Mouse (Mus musculus) kidney, embryonic 16.5 days (tissue): ENCODE data around the gene Abca12. TPM values are rescaled to one million over a fixed set of nuclear protein-coding genes. Genes with fewer than 3 reads are reported as not detected.

Experiments used
- ATAC-seq: fragments of 200-750 bp; cut with Nextera tagmentation; 2 replicates; pipeline ENCODE4 v1.8.0; 2017; ENCODE audit warnings: moderate TSS enrichment; ENCODE audit not compliant: low FRiP score, low TSS enrichment
- H3K27ac ChIP-seq: fragments of 300-500 bp; sonication (generic); 2 replicates; pipeline ENCODE4 v1.5.1; 2014; ENCODE audit warnings: low read length
- H3K27me3 ChIP-seq: fragments of 300-500 bp; sonication (generic); 2 replicates; pipeline ENCODE4 v1.6.1; 2014; ENCODE audit warnings: low read length, control low read depth, mixed read lengths; ENCODE audit not compliant: insufficient read depth
- H3K36me3 ChIP-seq: fragments of 300-500 bp; sonication (generic); 2 replicates; pipeline ENCODE4 v1.6.1; 2014; ENCODE audit warnings: low read length, control low read depth, mixed read lengths; ENCODE audit not compliant: insufficient read depth
- H3K4me1 ChIP-seq: fragments of 300-500 bp; sonication (generic); 2 replicates; pipeline ENCODE4 v1.6.1; 2014; ENCODE audit warnings: low read length, control low read depth, mixed read lengths; ENCODE audit not compliant: insufficient read depth
- H3K4me2 ChIP-seq: fragments of 300-500 bp; sonication (generic); replicated peaks from 2 replicates; pipeline ENCODE4 v1.6.1; 2014; ENCODE audit warnings: low read depth, low read length
- H3K4me3 ChIP-seq: fragments of 300-500 bp; sonication (generic); 2 replicates; pipeline ENCODE4 v1.5.1; 2014; ENCODE audit warnings: mild to moderate bottlenecking, low read length
- H3K9ac ChIP-seq: fragments of 300-500 bp; sonication (generic); replicated peaks from 2 replicates; pipeline ENCODE4 v1.6.1; 2014; ENCODE audit warnings: low read length
- H3K9me3 ChIP-seq: fragments of 300-500 bp; sonication (generic); 2 replicates; pipeline ENCODE4 v1.6.1; 2016; ENCODE audit warnings: low read length, control low read depth
- WGBS: fragments of 180-500 bp; shearing (Covaris S2); extraction: QIAGEN DNeasy Blood & Tissue Kit; methylation state at CpG from one replicate; pipeline ENCODE4 v1.1.7; 2014; 5-methylcytosine and 5-hydroxymethylcytosine counted together
- polyA plus RNA-seq: library from polyadenylated mRNA; unstranded; fragments of >200 nt; fragmentation: Nextera tagmentation; extraction: Ambion mirVana; gene quantifications from 2 replicates; pipeline ENCODE4 v1.2.1, GENCODE M21; 2015

The Abca12 gene
- polyA plus RNA-seq, 1 experiment from 2014 or later: not detected

DNA sequence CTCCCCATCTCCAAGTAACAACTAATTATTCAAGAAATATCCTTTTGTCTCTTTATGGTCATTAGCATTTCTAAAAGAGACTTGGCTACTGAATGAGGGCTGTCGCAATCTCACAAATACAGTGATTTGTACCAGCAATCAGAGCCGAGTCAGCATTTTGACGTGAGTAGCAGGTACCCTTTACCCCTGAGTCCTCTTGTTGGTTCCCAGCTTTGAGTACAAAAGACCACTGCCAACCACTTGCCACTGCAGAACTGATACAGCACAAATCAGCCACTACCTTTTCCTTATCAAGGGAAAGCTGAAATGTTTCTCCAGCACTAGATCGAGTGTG is 72.5 kb downstream of the Abca12 start:
- Histone ChIP-seq H3K36me3 (no peaks in the 10 kb centered on the region), H3K4me1 (no peaks in the 10 kb centered on the region), H3K27ac (no peak overlapping the region), H3K4me2 (no peak overlapping the region), H3K27me3 (no peaks in the 10 kb centered on the region), H3K9me3 (no peaks in the 10 kb centered on the region), H3K9ac (no peak overlapping the region), H3K4me3 (no peak overlapping the region)
- ATAC-seq: no peak
- 74% methylated on average over 4 of the region's 4 CpGs for WGBS

DNA sequence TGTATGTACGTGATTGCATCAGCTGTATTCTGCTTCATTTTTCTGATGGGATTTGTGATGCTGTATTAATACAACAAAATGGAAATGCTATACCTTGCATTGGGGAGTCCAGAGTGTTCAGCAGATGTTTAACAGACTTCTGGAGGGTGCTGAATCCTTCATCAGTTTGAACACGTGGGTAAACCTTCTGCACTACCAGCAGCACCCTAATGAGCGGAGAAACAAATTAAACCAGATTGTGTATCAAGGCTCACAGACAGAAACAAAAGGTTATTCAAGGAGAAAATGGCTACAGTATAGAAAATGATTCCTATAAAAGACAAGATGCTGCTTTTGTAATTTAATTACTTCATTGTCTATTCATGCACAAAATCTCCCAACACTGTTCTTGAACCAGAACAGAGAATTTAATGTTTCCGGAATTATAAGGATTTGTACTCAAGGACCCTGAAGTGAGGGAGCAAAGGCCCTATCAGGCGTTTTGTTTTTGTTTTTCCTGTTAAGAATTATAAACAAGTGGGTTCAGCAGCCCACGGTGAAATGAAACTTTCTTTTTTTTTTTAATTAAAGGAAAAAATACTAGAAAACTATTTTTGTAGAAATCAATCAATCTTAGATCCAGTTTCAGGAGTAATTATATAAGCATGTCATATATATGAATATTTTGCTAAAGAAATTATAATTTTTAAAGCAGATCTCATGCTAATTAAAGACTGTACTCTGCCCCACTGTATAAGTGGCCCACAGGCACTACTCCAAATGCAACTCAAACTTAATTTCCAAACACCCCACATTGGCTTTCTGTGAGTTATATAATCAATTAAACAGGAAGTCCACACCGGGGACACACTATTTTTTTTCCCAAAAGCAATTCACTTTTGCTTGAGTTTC is 73.1 kb downstream of the Abca12 start:
- ATAC-seq: no peak

DNA sequence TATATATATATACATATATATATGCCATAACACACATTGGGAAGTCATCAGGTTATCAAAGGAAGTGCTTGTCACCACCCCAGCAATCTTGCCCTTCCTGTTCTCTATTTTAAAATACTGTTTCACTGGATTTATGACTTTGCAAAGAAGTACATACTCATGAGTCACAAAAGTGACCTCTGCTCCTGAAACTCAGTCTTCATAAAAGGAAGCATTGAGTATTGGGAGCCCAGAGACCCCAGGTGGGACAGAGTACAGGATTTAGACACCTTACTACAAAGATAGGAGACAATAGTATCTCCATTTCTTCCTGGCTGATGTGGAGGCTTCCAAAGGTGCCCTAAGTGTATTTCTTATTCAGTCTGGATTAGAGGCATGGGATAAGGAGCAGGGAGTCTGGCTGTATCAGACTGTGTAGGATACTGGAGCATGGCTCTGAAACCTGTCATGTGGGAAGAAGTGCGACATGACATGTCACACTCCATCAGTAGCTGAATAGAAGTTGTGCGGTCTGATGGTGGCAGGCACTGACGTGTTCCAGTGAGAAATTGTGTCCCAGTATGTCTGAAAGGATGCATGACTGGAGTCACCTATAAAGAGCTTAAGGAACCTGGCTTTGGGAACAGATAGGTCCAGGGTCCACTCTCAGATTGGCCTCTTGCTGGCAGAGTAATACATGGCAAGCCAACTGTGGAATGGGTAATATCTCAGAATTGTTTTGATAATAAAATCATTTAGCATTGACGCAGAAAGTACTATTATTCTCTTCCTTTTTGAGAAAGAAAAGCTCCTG is 76.0 kb downstream of the Abca12 start:
- Histone ChIP-seq H3K4me2 (no peak overlapping the region), H3K27ac (no peak overlapping the region), H3K4me1 (no peaks in the 10 kb centered on the region), H3K9ac (no peak overlapping the region), H3K36me3 (no peaks in the 10 kb centered on the region), H3K27me3 (no peaks in the 10 kb centered on the region), H3K9me3 (no peaks in the 10 kb centered on the region), H3K4me3 (no peak overlapping the region)
- no peak for ATAC-seq
- 83% methylated on average over 4 of the region's 4 CpGs for WGBS

More for the DNA sequence above, 73.1 kb downstream of the Abca12 start:
- no peak overlapping the region for H3K4me2 ChIP-seq
- H3K36me3 ChIP-seq: no peaks in the 10 kb centered on the region
- WGBS: 68% methylated on average over 7 of the region's 7 CpGs
- no peak overlapping the region for H3K27ac ChIP-seq
- H3K27me3 ChIP-seq: no peaks in the 10 kb centered on the region
- H3K9ac ChIP-seq: no peak overlapping the region
- H3K4me3 ChIP-seq: no peak overlapping the region
- no peaks in the 10 kb centered on the region for H3K4me1 ChIP-seq
- no peaks in the 10 kb centered on the region for H3K9me3 ChIP-seq

DNA sequence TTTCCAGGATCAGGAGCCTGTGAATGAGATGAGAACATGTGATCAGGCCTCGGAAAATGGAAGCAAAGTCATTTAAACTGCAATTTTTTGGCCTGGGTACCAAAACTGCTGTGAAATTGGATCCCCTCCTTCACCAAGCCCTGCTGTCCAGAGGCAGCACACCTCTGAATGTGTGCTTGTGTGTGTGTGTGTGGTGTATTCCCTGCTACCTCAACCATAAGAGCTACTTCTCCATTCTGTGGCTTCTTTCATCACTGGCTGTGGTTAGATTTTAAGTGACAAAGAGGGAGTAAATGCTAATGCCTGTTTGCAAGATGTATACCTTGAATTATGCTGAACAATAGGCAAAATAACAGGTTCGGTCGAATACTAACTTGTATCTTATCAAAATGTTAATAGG is 84.4 kb downstream of the Abca12 start:
- H3K27ac ChIP-seq: no peak overlapping the region
- 80% methylated on average over 3 of the region's 3 CpGs for WGBS

DNA sequence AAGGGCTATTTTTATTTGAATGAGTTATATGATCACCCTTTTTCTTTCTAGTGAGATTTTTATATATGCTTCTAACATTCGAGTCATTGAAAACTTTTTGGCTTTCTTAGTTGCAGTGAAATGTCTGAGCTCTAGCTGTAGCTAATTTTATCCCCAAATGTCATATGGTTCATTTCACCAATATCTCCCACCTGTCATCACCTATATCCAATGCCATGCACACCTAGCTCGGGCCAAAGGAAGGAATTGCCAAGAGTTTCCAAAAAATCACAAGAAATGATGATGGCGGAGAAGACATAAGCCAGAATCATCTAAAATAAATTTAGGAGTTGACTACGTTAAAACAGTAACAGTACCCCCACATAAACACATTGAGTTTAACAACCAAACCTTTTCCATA is 102.5 kb downstream of the Abca12 start:
- ATAC-seq: no peak
- 89% methylated on average over 4 of the region's 4 CpGs for WGBS

More for the DNA sequence above, 84.4 kb downstream of the Abca12 start:
- no peak for ATAC-seq
- H3K4me2 ChIP-seq: no peak overlapping the region
- no peak overlapping the region for H3K9ac ChIP-seq
- H3K4me3 ChIP-seq: no peak overlapping the region
- no peaks in the 10 kb centered on the region for H3K4me1 ChIP-seq
- no peaks in the 10 kb centered on the region for H3K9me3 ChIP-seq
- no peaks in the 10 kb centered on the region for H3K27me3 ChIP-seq
- H3K36me3 ChIP-seq: no peaks in the 10 kb centered on the region

DNA sequence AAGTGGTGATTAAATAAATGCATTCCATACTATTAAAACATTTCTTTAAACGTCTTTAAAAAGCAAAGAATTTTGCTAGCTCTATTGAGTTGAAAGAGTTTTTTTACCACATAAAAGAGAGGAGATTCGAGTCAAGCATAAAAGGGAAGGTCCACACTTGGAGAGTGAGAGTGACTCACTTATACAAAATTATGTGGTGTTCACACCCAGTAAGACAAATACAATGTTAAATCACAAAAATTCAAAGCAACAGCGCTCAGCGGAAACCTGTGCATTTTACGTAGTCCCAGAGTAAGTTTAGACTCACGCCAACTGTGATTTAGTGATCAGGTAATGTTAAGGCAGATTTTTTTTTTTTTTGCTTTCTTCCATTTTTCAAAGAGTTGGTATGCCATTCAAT is 104.1 kb downstream of the Abca12 start:
- no peak overlapping the region for H3K4me3 ChIP-seq
- H3K9me3 ChIP-seq: no peaks in the 10 kb centered on the region
- H3K4me2 ChIP-seq: no peak overlapping the region
- H3K9ac ChIP-seq: no peak overlapping the region
- no peaks in the 10 kb centered on the region for H3K4me1 ChIP-seq
- no peaks in the 10 kb centered on the region for H3K27me3 ChIP-seq
- H3K36me3 ChIP-seq: no peaks in the 10 kb centered on the region
- ATAC-seq: no peak
- WGBS: 82% methylated on average over 6 of the region's 6 CpGs
- no peak overlapping the region for H3K27ac ChIP-seq

More for the DNA sequence above, 102.5 kb downstream of the Abca12 start:
- Histone ChIP-seq H3K4me2 (no peak overlapping the region), H3K9ac (no peak overlapping the region), H3K27ac (no peak overlapping the region), H3K36me3 (no peaks in the 10 kb centered on the region), H3K9me3 (no peaks in the 10 kb centered on the region), H3K4me1 (no peaks in the 10 kb centered on the region), H3K4me3 (no peak overlapping the region), H3K27me3 (no peaks in the 10 kb centered on the region)

DNA sequence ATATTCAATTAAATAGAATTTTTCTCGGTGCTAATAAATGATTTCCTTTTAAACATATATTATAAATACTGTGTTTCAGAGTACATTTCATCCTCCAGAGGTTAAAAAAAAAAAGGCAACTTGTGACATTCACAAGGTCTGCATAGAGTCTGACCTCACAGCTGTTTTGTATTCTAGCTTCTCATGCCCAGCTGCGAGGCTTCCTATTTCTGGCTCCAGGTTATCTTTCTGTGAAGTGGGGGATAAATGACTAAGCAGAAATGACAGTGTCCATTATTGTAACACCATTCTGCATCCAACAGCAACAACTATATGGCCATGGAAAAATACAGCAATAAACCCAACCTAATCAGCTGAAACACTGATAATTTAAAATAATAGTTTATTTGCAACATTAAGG is 107.3 kb downstream of the Abca12 start:
- ATAC-seq: no peak
- H3K27me3 ChIP-seq: no peaks in the 10 kb centered on the region
- H3K4me1 ChIP-seq: no peaks in the 10 kb centered on the region
- no peak overlapping the region for H3K9ac ChIP-seq
- WGBS: 58% methylated on average over 2 of the region's 2 CpGs
- H3K4me2 ChIP-seq: no peak overlapping the region
- no peak overlapping the region for H3K27ac ChIP-seq
- H3K4me3 ChIP-seq: no peak overlapping the region
- H3K36me3 ChIP-seq: no peaks in the 10 kb centered on the region
- no peaks in the 10 kb centered on the region for H3K9me3 ChIP-seq

DNA sequence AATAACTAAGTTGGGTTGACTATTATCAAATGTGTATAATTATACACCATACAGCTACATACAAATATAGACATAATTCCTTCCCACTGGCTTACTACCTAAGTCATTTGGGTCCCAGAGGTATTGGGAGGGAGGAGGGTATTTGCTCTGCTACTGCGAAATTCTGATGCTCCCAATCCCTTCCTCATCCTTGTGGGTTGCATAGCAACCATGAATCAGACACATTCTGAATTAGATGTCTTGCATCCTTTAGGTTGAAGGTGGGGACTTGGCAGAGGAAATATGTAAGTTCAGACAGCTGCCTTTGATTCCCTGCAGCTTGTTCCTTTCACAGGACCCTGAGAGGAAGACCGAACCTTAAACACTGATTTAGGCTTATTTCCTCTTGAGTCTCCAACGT is 108.5 kb downstream of the Abca12 start:
- WGBS: 41% methylated on average over 3 of the region's 3 CpGs
- Histone ChIP-seq H3K27me3 (no peaks in the 10 kb centered on the region), H3K4me1 (no peaks in the 10 kb centered on the region), H3K27ac (no peak overlapping the region), H3K9me3 (no peaks in the 10 kb centered on the region), H3K4me2 (no peak overlapping the region), H3K9ac (no peak overlapping the region), H3K4me3 (no peak overlapping the region), H3K36me3 (no peaks in the 10 kb centered on the region)
- no peak for ATAC-seq

DNA sequence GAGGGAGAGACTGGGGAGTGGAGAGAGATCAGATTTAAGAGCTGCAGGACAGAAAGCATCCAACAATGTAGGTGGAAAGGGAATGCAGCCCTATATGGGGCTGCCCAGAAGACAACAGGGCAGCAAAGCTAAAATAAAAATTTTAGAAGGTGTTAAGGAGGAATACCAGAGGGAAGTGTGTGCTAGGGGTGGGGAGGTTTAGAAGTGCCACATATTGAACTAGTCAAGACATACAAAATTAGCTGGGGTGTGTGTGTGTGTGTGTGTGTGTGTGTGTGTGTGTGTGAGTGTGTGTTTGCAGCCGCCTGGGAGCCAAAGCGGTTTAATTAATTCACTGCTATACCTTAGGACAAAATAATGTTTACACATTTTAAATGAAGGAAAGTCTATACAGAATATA is 110.1 kb downstream of the Abca12 start:
- Histone ChIP-seq H3K9me3 (no peaks in the 10 kb centered on the region), H3K4me3 (no peak overlapping the region), H3K27me3 (no peaks in the 10 kb centered on the region), H3K9ac (no peak overlapping the region), H3K4me2 (no peak overlapping the region), H3K36me3 (no peaks in the 10 kb centered on the region), H3K27ac (no peak overlapping the region), H3K4me1 (no peaks in the 10 kb centered on the region)
- WGBS: 85% methylated on average over 2 of the region's 2 CpGs
- no peak for ATAC-seq

DNA sequence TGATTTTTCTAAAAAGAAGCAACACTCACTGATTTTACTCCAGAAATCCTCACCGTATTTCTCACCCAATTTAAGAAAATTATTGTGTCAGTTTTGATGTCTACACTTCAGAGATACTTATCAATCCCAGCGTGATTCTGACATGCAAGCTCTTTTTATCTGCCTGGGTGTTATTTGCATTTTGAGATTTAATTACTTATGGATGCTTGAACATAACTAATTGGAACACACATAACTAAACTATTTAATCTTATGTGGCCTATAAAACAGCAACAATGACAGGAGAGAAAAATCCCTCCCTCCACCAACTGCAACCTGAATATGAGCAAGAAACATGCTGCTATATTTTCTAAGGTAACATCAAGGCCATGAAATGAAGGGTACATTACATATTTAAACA is 117.7 kb downstream of the Abca12 start:
- Histone ChIP-seq H3K9ac (no peak overlapping the region), H3K27me3 (no peaks in the 10 kb centered on the region), H3K4me2 (no peak overlapping the region), H3K36me3 (no peaks in the 10 kb centered on the region), H3K9me3 (no peaks in the 10 kb centered on the region), H3K4me1 (no peaks in the 10 kb centered on the region), H3K4me3 (no peak overlapping the region), H3K27ac (no peak overlapping the region)
- no peak for ATAC-seq
- WGBS: 61% methylated on average over 2 of the region's 2 CpGs
